Mouse (Mus musculus): ENCODE measurements around the gene Sp7.
"Not testable (repeated sequence)": the region's sequence is repeated elsewhere in the genome, so short reads cannot be mapped to it uniquely, and the experiment has no call there.

Sp7 gene

DNA sequence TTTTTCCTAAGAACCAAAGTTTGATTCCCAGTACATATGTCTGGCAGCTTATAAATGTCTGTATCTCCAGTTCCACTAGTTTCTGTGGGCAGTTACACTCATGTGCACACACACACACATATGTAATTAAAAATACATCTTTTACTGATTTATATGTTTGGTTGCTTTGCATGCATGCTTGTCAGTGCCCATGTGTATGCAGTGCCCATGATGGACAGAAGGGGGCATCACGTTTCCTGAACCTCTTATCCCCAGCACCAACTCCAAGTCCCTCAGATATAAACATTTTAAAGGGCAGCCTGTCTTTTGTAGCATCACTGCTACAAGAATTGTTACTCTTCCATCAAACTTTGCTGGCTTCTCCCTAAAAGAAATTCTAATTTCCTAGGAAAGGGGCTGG lies 25.4 kb downstream of the Sp7 start:
- DNase-seq (ENCODE audit: low spot score in 2 of 2), result peak in 1 of 2 experiments; percentile 27

GRCm38 (mm10) chr15:102339612-102340011 lies 27.4 kb downstream of the Sp7 start:
- DNase-seq (ENCODE audit: low spot score in 2 of 2), result no peak

DNA sequence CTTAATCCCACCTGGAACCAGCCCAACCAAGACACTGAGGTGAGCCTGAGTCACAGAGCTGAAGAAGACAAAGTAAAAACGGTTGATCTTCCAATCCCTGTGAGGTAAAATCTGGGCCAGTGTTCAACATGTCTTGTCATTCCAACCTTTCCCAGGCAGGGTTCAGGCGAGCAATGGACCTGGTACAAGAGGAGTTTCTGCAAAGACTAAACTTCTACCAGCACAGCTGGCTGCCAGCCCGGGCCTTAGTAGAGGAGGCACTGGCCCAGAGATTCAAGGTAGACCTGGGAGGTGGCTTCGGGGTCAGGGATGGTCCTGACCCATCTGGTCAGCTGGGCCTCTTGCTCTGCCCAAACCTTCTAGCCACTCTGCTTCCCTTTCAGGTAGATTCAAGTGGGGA lies 30.0 kb downstream of the Sp7 start:
- DNase-seq (ENCODE audit: low spot score in 2 of 2), result no peak

- not testable (repeated sequence) for DNase-seq (ENCODE audit: low spot score in 2 of 2)
These were observed 31.1 kb downstream of the Sp7 start for GRCm38 (mm10) chr15:102335925-102336324.

DNA sequence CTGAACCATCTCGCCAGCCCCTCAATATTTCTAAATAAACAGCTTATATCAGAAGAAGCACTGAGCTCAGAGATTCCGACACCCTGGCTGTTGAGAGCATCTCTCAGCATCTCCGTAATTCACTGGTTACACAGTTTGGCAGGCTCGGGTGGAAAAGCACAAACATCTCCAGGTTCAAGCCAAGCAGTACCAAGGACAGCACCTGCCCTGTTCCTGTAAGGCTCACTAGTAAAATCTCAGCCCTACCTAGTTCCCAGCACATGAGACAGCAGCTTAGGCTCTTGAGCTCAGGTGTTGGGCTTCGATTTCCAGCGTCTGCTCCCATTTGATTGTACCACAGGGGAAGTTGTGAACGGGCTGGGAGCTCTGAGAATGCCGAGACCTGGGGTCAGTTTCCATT lies 31.7 kb downstream of the Sp7 start:
- no peak for DNase-seq (ENCODE audit: low spot score in 2 of 2)

- peak; percentile 69 to 79 for DNase-seq (ENCODE audit: low spot score in 2 of 2)
These were observed 35.4 kb downstream of the Sp7 start, which contains the start of gene Myg1 for GRCm38 (mm10) chr15:102331610-102332015. Gene Myg1 (plus strand): TSS chr15:102331709.

DNA sequence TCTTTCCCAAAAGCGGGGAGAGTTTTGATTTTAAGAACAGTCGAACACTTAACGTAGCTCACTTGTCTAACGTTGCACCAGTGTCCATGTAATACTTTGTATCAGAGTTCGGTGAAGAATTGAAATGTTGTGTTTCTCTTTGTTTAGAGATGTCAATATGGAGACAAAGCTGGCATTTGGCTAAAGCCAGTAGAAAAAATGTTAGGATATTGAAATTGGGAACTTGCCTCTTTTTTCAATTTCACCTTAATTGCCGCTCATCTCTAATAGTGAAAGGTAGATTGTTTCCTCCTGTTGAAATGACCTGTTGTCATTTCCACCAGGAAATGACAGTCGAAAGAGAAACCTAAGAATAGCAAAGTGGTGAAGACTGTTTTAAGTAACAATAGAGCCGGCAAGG lies 40.1 kb downstream of the Sp7 start:
- DNase-seq (ENCODE audit: low spot score in 2 of 2), result no peak

GRCm38 (mm10) chr15:102326022-102326576 lies 40.9 kb downstream of the Sp7 start, which contains the start of gene Pfdn5:
Gene Pfdn5 (plus strand): TSS chr15:102326116.
- DNase-seq (ENCODE audit: low spot score in 2 of 2), result peak; percentile 72 to 84

- DNase-seq (ENCODE audit: low spot score in 2 of 2), result no peak
These were observed 42.1 kb downstream of the Sp7 start for GRCm38 (mm10) chr15:102324654-102325473.

DNA sequence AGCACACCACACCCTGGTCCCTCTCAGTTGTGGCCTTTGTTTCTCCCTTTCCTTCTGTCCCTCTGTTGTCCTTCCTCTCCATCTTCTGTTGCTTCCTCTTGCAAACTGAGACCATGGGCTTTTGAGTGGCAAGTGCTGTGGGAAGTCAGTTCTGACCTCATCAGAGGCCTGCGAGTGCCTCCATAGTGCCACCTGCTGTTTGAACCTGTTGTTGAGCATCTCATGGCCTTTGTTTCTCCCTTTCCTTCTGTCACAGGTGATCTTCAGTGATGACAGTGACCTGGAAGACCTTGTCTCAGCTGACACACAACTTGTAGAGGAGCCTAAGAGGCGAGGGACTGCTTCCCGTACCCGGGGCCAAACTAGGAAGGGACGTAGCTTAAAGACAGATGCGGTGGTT lies 50.7 kb downstream of the Sp7 start:
- peak in 1 of 2 experiments; percentile 28 for DNase-seq (ENCODE audit: low spot score in 2 of 2)

GRCm38 (mm10) chr15:102315292-102315691 lies 51.7 kb downstream of the Sp7 start:
- no peak for DNase-seq (ENCODE audit: low spot score in 2 of 2)

DNA sequence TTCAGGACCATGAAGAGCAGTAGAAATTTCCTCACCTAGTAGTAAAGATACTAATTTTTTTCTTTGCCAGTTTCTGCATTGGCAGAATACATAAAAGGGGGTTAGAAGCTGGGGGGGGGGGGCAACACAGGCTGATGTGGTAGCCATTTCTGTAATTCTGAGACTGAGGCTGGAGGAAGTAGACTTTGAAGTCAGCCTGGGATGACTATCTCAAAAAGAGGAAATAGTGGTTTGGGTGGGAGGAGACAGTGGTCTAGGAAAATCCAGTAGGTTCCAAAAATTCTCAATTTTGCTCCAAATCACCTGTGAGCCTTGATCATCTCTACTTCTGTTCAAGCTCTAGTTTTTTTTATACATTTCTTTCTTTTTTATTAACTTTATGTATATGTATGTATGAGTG lies 55.5 kb downstream of the Sp7 start:
- DNase-seq (ENCODE audit: low spot score in 2 of 2), result no peak

GRCm38 (mm10) chr15:102310074-102310845 lies 56.7 kb downstream of the Sp7 start:
- DNase-seq (ENCODE audit: low spot score in 2 of 2), result no peak

DNA sequence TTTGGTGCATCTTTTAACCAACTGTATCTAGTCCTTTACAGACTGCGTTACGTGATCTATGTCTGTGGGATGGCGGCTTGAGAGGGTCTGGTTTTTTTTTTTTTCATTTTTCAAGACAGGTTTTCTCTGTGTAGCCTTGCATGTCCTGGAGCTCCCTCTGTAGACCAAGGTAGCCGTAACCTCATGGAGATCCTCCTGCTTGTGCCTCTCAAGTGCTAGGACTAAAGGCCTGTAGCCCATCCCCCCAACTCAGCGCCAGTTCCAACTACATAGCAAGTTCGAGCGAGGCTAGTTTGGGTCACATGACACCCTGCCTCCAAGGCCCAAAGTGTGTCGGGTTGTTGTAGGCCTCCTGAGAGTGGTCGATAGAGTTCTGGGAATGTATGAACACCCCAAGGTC lies 58.3 kb downstream of the Sp7 start:
- no peak for DNase-seq (ENCODE audit: low spot score in 2 of 2)
